Mouse (Mus musculus): Measurements from ENCODE around the gene Unc13c. TPM values are rescaled to one million over a fixed set of nuclear protein-coding genes. Genes with fewer than 3 reads are reported as not detected.

Gene Unc13c
- 0.02 TPM for polyA plus RNA-seq (2014; fragmentation: Illumina TruSeq; extraction: RNeasy Lipid Tissue Mini Kit (QIAGEN cat#74804); ENCODE audit: insufficient read depth, low read depth, low replicate concordance)

GRCm38 (mm10) chr9:73968641-73969121 is at the start of gene Unc13c:
Gene Unc13c (minus strand): TSS chr9:73968966.

Other genes starting within 250 kb of the Unc13c start
- 0.95 TPM for gene Wdr72, start 141.4 kb upstream of the Unc13c start, polyA plus RNA-seq (2014; fragmentation: Illumina TruSeq; extraction: RNeasy Lipid Tissue Mini Kit (QIAGEN cat#74804); ENCODE audit: insufficient read depth, low read depth, low replicate concordance)